Mouse (Mus musculus) G1E (cell line): ENCODE measurements at regions not wholly inside any gene's neighbourhood (a gene's known extent, or its start where the extent isn't known, plus 50 kb on each side); places are given as distances from the start of the nearest gene placed in this dataset.

Experiments
- ATAC-seq: 2 replicates; pipeline ENCODE4 v1.8.0; 2016; ENCODE audit warnings: mild to moderate bottlenecking; ENCODE audit not compliant: insufficient number of reproducible peaks, poor library complexity, low FRiP score, severe bottlenecking; ENCODE audit errors: extremely low read depth
- DNase-seq: peaks from one replicate; pipeline ENCODE4 v3.0.0; 2012; ENCODE audit warnings: low spot score
- H3K27me3 ChIP-seq: 2 replicates; pipeline ENCODE4 v1.6.1; 2012; ENCODE audit warnings: mild to moderate bottlenecking, low read length, inconsistent platforms; ENCODE audit not compliant: insufficient read depth
- H3K36me3 ChIP-seq: replicated peaks from 2 replicates; pipeline ENCODE3; 2012; ENCODE audit warnings: mild to moderate bottlenecking, inconsistent platforms
- H3K4me1 ChIP-seq: 2 replicates; pipeline ENCODE4 v1.6.1; 2012; ENCODE audit warnings: low read depth, low read length, inconsistent platforms, mixed read lengths; ENCODE audit not compliant: insufficient read depth
- H3K4me3 ChIP-seq: 2 replicates; pipeline ENCODE4 v1.5.1; 2012; ENCODE audit warnings: low read depth, mild to moderate bottlenecking, inconsistent platforms, low read length, moderate library complexity, mixed read lengths
- H3K9me3 ChIP-seq: replicated peaks from 2 replicates; pipeline ENCODE4 v1.6.1; 2012; ENCODE audit warnings: inconsistent platforms
- CTCF ChIP-seq: IDR thresholded peaks from 2 replicates; pipeline ENCODE4 v1.5.1; 2012; ENCODE audit warnings: low read depth, low read length, inconsistent platforms, mixed read lengths
- GATA1 ChIP-seq: IDR thresholded peaks from 2 replicates; pipeline ENCODE4 v1.6.1; 2012; ENCODE audit warnings: borderline replicate concordance, low read length, inconsistent platforms, mixed read lengths
- GATA2 ChIP-seq: IDR thresholded peaks from 2 replicates; pipeline ENCODE4 v1.6.1; 2012; ENCODE audit warnings: low read depth, low read length, inconsistent platforms, borderline replicate concordance
- POLR2AphosphoS5 ChIP-seq: IDR thresholded peaks from 2 replicates; pipeline ENCODE4 v1.6.1; 2012; ENCODE audit warnings: low read depth, low read length, inconsistent platforms; ENCODE audit not compliant: insufficient replicate concordance
- TAL1 ChIP-seq: conservative IDR thresholded peaks from 2 replicates; pipeline ENCODE4 v1.6.1; 2012; ENCODE audit warnings: low read depth, low read length, inconsistent platforms, mixed read lengths

DNA sequence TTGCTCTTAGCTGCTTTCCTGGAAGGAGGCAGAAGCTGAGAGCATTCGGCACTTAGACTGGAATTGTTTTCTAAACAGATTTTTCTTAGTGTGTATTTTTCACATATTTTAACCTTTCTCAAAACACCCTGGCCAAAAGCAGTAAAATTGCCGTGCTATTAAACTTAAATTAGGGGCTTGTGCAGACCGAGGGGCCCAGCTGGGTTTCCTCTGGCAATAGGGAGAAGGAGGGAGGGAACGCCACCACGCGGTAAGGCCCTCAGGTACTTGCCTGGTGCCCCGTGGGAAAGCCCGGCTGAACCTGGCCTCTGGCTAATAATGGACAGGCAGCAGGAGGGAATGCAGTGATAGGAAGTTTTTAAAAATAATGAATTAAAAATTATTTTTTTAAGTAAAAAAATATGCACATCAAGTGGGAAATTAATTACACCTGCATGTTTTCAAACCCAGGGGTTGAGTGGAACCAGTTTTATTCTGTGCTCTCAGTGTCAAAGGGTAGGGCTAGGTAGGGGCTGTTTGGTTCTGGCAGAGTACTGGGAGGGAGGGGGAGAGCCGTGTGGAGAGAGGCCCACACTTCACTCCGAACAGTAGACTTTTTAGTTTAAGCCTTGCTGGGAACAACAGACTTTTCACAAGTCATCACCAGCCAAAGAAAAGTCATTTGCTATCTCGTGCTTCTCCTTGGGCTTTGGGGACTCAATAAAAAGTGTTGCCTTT is 543.8 kb downstream of the Ccdc171 start:
- peaks cover 60% of the 10 kb centered on the region for H3K9me3 ChIP-seq
- DNase-seq (no peak), ATAC-seq (no peak)
- no peaks in the 10 kb centered on the region for H3K4me1 ChIP-seq
- TF ChIP-seq CTCF (no peak), POLR2AphosphoS5 (no peak), GATA2 (no peak), GATA1 (no peak), TAL1 (no peak)
- H3K27me3 ChIP-seq = no peaks in the 10 kb centered on the region
- no peak overlapping the region for H3K4me3 ChIP-seq
- H3K36me3 ChIP-seq = no peaks in the 10 kb centered on the region

DNA sequence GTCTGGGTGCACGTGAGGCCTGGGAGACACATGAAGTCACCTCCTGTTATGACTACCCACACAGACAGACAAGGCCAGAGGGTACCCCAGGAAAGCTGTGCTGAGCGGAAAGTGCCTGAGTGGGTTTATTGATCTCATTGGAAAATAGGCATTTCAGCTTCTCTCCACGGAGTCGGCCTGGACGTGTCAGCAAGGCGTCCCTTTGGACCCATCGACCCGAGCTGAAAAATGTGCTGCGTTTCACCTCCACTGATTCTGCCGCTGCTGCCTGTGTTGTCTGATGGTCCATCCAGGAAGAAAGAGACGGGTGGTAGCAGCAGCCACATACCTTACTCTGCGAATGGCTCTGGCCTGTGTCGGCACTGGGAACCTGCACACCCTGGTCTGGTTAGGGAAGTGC is 544.3 kb downstream of the Ccdc171 start:
- ATAC-seq (no peak), DNase-seq (no peak)
- no peak overlapping the region for H3K4me3 ChIP-seq
- H3K9me3 ChIP-seq = peaks cover 55% of the 10 kb centered on the region
- H3K27me3 ChIP-seq = no peaks in the 10 kb centered on the region
- no peaks in the 10 kb centered on the region for H3K36me3 ChIP-seq
- TF ChIP-seq TAL1 (no peak), GATA1 (no peak), POLR2AphosphoS5 (no peak), CTCF (no peak), GATA2 (no peak)
- H3K4me1 ChIP-seq = no peaks in the 10 kb centered on the region

GRCm38 (mm10) chr4:84070089-84070488 is 544.7 kb downstream of the Ccdc171 start:
- H3K36me3 ChIP-seq = no peaks in the 10 kb centered on the region
- DNase-seq = no peak

GRCm38 (mm10) chr4:84072096-84072495 is 546.8 kb downstream of the Ccdc171 start:
- Histone ChIP-seq H3K4me3 (no peak overlapping the region), H3K27me3 (no peaks in the 10 kb centered on the region), H3K9me3 (peaks cover 45% of the 10 kb centered on the region), H3K4me1 (no peaks in the 10 kb centered on the region), H3K36me3 (no peaks in the 10 kb centered on the region)
- no peak for DNase-seq
- no peak for TF ChIP-seq POLR2AphosphoS5
- TF ChIP-seq TAL1 = no peak
- TF ChIP-seq GATA1 = no peak
- TF ChIP-seq CTCF = no peak
- ATAC-seq = no peak

More at GRCm38 (mm10) chr4:84070089-84070488, 544.7 kb downstream of the Ccdc171 start:
- Histone ChIP-seq H3K4me3 (no peak overlapping the region), H3K4me1 (no peaks in the 10 kb centered on the region), H3K27me3 (no peaks in the 10 kb centered on the region), H3K9me3 (peaks cover 53% of the 10 kb centered on the region)
- ATAC-seq = no peak
- TF ChIP-seq TAL1 = no peak
- no peak for TF ChIP-seq POLR2AphosphoS5

GRCm38 (mm10) chr4:84076526-84076925 is 551.2 kb downstream of the Ccdc171 start:
- no peak for TF ChIP-seq POLR2AphosphoS5
- TF ChIP-seq GATA2 = no peak
- no peak for TF ChIP-seq GATA1
- no peak for TF ChIP-seq CTCF
- no peak for TF ChIP-seq TAL1
- Histone ChIP-seq H3K4me3 (no peak overlapping the region), H3K9me3 (peaks cover 43% of the 10 kb centered on the region), H3K4me1 (no peaks in the 10 kb centered on the region), H3K36me3 (no peaks in the 10 kb centered on the region), H3K27me3 (no peaks in the 10 kb centered on the region)
- DNase-seq = no peak
- no peak for ATAC-seq

GRCm38 (mm10) chr4:84079516-84079915 is 554.2 kb downstream of the Ccdc171 start:
- peaks cover 47% of the 10 kb centered on the region for H3K9me3 ChIP-seq

GRCm38 (mm10) chr4:84081518-84081917 is 556.2 kb downstream of the Ccdc171 start:
- ATAC-seq = no peak
- Histone ChIP-seq H3K9me3 (peaks cover 47% of the 10 kb centered on the region), H3K36me3 (no peaks in the 10 kb centered on the region), H3K4me3 (no peak overlapping the region), H3K27me3 (no peaks in the 10 kb centered on the region), H3K4me1 (no peaks in the 10 kb centered on the region)
- no peak for DNase-seq
- no peak for TF ChIP-seq POLR2AphosphoS5
- TF ChIP-seq GATA2 = no peak
- no peak for TF ChIP-seq TAL1
- TF ChIP-seq CTCF = no peak
- no peak for TF ChIP-seq GATA1

More at GRCm38 (mm10) chr4:84079516-84079915, 554.2 kb downstream of the Ccdc171 start:
- Histone ChIP-seq H3K27me3 (no peaks in the 10 kb centered on the region), H3K4me1 (no peaks in the 10 kb centered on the region), H3K36me3 (no peaks in the 10 kb centered on the region), H3K4me3 (no peak overlapping the region)
- ATAC-seq (no peak), DNase-seq (no peak)
- no peak for TF ChIP-seq TAL1
- no peak for TF ChIP-seq POLR2AphosphoS5
- TF ChIP-seq GATA2 = no peak
- TF ChIP-seq GATA1 = no peak
- no peak for TF ChIP-seq CTCF
